ENCODE assay signal across 8 mouse cellular contexts in the genomic region with DNA sequence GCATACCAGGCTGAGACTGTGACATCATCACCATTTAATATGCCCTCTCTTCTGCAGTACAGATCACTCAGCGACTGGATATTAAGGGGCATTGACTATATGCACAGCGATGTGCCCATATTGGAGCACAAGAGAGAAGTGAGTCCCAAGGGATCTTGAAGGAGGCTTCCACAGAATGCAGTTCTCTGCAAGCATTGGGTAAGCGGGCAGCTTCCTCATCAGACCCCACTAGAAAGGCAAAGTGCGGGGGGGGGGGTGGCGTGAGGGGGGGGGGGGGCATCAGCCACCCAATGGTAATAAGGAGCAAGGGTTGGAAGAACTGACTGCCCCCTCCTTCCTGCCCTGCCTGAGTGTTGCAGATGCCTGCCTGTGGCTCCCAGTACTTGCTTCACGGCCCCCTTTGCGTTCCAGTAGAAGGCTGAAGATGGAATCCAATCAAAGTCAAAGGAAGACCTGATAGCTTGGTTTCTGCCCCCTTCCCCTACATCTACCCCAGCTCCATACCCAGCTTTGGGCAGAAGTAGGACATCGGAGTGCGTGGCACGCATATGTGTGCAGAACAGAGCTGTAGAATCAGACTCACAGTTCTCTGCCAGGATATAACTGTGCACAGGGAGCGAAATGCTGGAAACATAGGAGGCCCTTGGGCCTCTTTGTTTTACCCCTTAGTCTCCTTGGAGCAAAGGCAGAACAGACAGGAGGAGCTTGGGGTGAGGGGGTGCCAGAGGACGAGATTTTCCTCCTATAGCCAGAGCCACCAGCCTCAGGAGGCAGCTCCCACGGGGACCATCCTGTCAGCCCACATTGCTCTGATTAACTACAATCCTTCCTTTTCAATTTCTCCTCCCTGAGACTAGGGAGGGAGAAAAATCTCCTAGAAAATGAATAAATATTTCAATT. TPM values are rescaled to one million over a fixed set of nuclear protein-coding genes. Genes with fewer than 3 reads are reported as not detected.
DNase-seq lines count a peak whose midpoint lies in the region; ATAC-seq lines count a peak whose summit lies in the region.

No protein-coding gene starts in this region.

- H3K4me1 ChIP-seq in heart, embryonic 13.5 days: peaks cover 74% of the 10 kb centered on the region
- peaks cover 76% of the 10 kb centered on the region for H3K4me1 ChIP-seq in embryonic facial prominence, embryonic 10.5 days
- peaks cover 66% of the 10 kb centered on the region for H3K4me1 ChIP-seq in hindbrain, embryonic 12.5 days
- H3K4me1 ChIP-seq in midbrain, embryonic 16.5 days (ENCODE audit: control insufficient read depth, insufficient read depth, low read length): peaks cover 52% of the 10 kb centered on the region

- H3K27ac ChIP-seq in heart, embryonic 13.5 days (replicated peaks): peak overlapping the region; percentile 94
- H3K27ac ChIP-seq in embryonic facial prominence, embryonic 10.5 days (replicated peaks): peak overlapping the region; percentile 97
- H3K27ac ChIP-seq in hindbrain, embryonic 12.5 days: peak overlapping the region; percentile 86
- H3K27ac ChIP-seq in midbrain, embryonic 16.5 days (ENCODE audit: low read length): peak overlapping the region; percentile 84

- H3K36me3 ChIP-seq in heart, embryonic 13.5 days: peaks cover 7% of the 10 kb centered on the region; the same call in 1 of the 2 replicates
- peaks cover 31% of the 10 kb centered on the region for H3K36me3 ChIP-seq in embryonic facial prominence, embryonic 10.5 days (replicated peaks)
- no peaks in the 10 kb centered on the region for H3K36me3 ChIP-seq in hindbrain, embryonic 12.5 days
- no peaks in the 10 kb centered on the region for H3K36me3 ChIP-seq in midbrain, embryonic 16.5 days (ENCODE audit: control insufficient read depth, insufficient read depth, low read length)

- H3K27me3 ChIP-seq in heart, embryonic 13.5 days (replicated peaks): no peaks in the 10 kb centered on the region
- H3K27me3 ChIP-seq in embryonic facial prominence, embryonic 10.5 days (replicated peaks; ENCODE audit: low read depth, poor library complexity, severe bottlenecking): no peaks in the 10 kb centered on the region
- H3K27me3 ChIP-seq in hindbrain, embryonic 12.5 days: no peaks in the 10 kb centered on the region
- no peaks in the 10 kb centered on the region for H3K27me3 ChIP-seq in midbrain, embryonic 16.5 days (ENCODE audit: control insufficient read depth, insufficient read depth, low read depth, low read length)

- no peak for DNase-seq in heart, adult 8-10 months (ENCODE audit: low spot score)
- peak; percentile 19 for DNase-seq in embryonic facial prominence, embryonic 10.5 days (ENCODE audit: low spot score)
- DNase-seq in thymus, adult 18-20 months: no peak
- no peak for DNase-seq in spleen, postnatal 14 days (ENCODE audit: low spot score in 2 of 2)

- H3K4me3 ChIP-seq in heart, embryonic 13.5 days: peak overlapping the region; percentile 81
- peak overlapping the region; percentile 85 for H3K4me3 ChIP-seq in embryonic facial prominence, embryonic 10.5 days
- H3K4me3 ChIP-seq in hindbrain, embryonic 12.5 days: peak overlapping the region; percentile 70
- H3K4me3 ChIP-seq in midbrain, embryonic 16.5 days (ENCODE audit: low read depth, low read length): peak overlapping the region; percentile 64

- no peaks in the 10 kb centered on the region for H3K9me3 ChIP-seq in heart, embryonic 13.5 days
- no peaks in the 10 kb centered on the region for H3K9me3 ChIP-seq in embryonic facial prominence, embryonic 10.5 days
- no peaks in the 10 kb centered on the region for H3K9me3 ChIP-seq in hindbrain, embryonic 12.5 days (replicated peaks)
- no peaks in the 10 kb centered on the region for H3K9me3 ChIP-seq in midbrain, embryonic 16.5 days (replicated peaks; ENCODE audit: control insufficient read depth, low read length, poor library complexity, severe bottlenecking)

- peak overlapping the region; percentile 93 for H3K9ac ChIP-seq in heart, embryonic 13.5 days
- H3K9ac ChIP-seq in hindbrain, embryonic 12.5 days: peak overlapping the region; percentile 82
- peak overlapping the region; percentile 75 for H3K9ac ChIP-seq in midbrain, embryonic 16.5 days (ENCODE audit: low read depth, low read length)

- ATAC-seq in heart, embryonic 13.5 days (ENCODE audit: extremely low read depth, insufficient number of reproducible peaks, low FRiP score, low TSS enrichment): no peak
- 0 out of 2 replicates have a peak, but pooled peaks have one; percentile 5 for ATAC-seq in hindbrain, embryonic 12.5 days (ENCODE audit: low FRiP score)
- ATAC-seq in midbrain, embryonic 16.5 days: no peak; the same call in 1 of the 2 replicates
- ATAC-seq in granulocyte monocyte progenitor cell, adult 5-6 weeks (replicated peaks; ENCODE audit: poor library complexity, severe bottlenecking): no peak

- peak overlapping the region; percentile 80 for H3K4me2 ChIP-seq in heart, embryonic 13.5 days
- H3K4me2 ChIP-seq in hindbrain, embryonic 12.5 days (replicated peaks): peak overlapping the region; percentile 78
- H3K4me2 ChIP-seq in midbrain, embryonic 16.5 days (ENCODE audit: low read length): peak overlapping the region; percentile 76

- 35% methylated on average over 11 of the region's 13 CpGs for WGBS in heart, embryonic 13.5 days
- WGBS in embryonic facial prominence, embryonic 10.5 days: 39% methylated on average over 13 of the region's 13 CpGs
- WGBS in hindbrain, embryonic 12.5 days: 31% methylated on average over 13 of the region's 13 CpGs
- 25% methylated on average over 12 of the region's 13 CpGs for WGBS in midbrain, embryonic 16.5 days

RNA-seq across cellular contexts. Expression of a gene that starts 3.1 kb away (rescaled TPM):
- 14.7 and 15.4 TPM in 2 replicates for polyA plus RNA-seq in heart, embryonic 13.5 days (2015; fragmentation: Nextera tagmentation; extraction: Ambion mirVana)
- total RNA-seq in heart, adult 8-10 months (2022): 1 to 10 TPM; 4.8 to 5.5 (median 5.1) TPM
- 17.4 and 18.4 TPM in 2 replicates for polyA plus RNA-seq in embryonic facial prominence, embryonic 10.5 days (2016; fragmentation: Nextera tagmentation; extraction: Ambion mirVana)
- 17.3 and 17.7 TPM in 2 replicates for polyA plus RNA-seq in hindbrain, embryonic 12.5 days (2016; fragmentation: Nextera tagmentation; extraction: Ambion mirVana)
- polyA plus RNA-seq in midbrain, embryonic 16.5 days (2015; fragmentation: Nextera tagmentation; extraction: Ambion mirVana): 5.6 and 6.9 TPM in 2 replicates
- total RNA-seq in granulocyte monocyte progenitor cell, adult 5-6 weeks (2014; fragmentation: Nextera tagmentation): not detected in 2 replicates
- not detected in 2 replicates for total RNA-seq in granulocyte monocyte progenitor cell, adult 5-6 weeks (2017)
